Mouse (Mus musculus): Measurements from ENCODE around the gene Plekhh1.

DNA sequence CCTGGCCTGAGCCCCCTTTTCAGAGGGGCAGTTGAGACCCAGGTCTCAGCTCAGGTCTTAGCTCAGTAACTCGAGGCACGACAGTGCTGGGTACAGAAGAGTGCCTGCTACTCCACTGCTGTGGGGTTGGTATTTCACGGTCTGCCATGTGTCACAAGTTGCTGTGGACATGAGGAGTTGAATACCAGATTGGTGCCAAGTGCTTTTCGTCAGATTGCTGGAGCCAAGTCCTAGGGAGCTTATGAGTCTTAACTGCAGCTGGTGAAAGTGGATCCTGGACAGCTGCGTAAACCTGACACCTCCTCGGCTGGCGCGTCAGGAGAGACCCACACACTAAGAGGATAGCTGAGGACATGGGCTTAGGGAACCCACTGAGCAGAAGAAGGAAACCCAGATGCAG lies 15.7 kb downstream of the Plekhh1 start:
- TF ChIP-seq CTCF (IDR thresholded peaks at IDR 0.05; ENCODE audit: borderline replicate concordance, extremely low read depth, insufficient read depth, insufficient read length) (no peak), POLR2A (IDR thresholded peaks at IDR 0.05; ENCODE audit: borderline replicate concordance, extremely low read depth, insufficient read depth, insufficient read length, poor library complexity, severe bottlenecking) (no peak)

Measured in brain, embryonic 14.5 days (tissue).